Mouse (Mus musculus): ENCODE measurements around the gene Odf3l1. TPM values are rescaled to one million over a fixed set of nuclear protein-coding genes. Genes with fewer than 3 reads are reported as not detected.
"Not testable (repeated sequence)": the region's sequence is repeated elsewhere in the genome, so short reads cannot be mapped to it uniquely, and the experiment has no call there.

Odf3l1 gene
- 0.44 TPM in 1 of 2 replicates, not detected in the other for polyA plus RNA-seq (2015; fragmentation: Nextera tagmentation; extraction: Ambion mirVana)

GRCm38 (mm10) chr9:56864216-56864729 is at the start of gene Odf3l1:
Gene Odf3l1, minus strand, starts transcription at chr9:56864679.
- H3K9ac ChIP-seq: peak within 1 kb of the TSS; percentile 60
- H3K4me3 ChIP-seq: peak within 1 kb of the TSS; percentile 30
- no peak for ATAC-seq
- H3K36me3 ChIP-seq (ENCODE audit: poor library complexity, severe bottlenecking): no peaks in the 10 kb centered on the region
- H3K4me1 ChIP-seq: peaks cover 28% of the 10 kb centered on the region
- H3K27me3 ChIP-seq: peaks cover 34% of the 10 kb centered on the region
- no peaks in the 10 kb centered on the region for H3K9me3 ChIP-seq (replicated peaks)
- peak within 1 kb of the TSS; percentile 61 for H3K4me2 ChIP-seq
- H3K27ac ChIP-seq: no peak within 1 kb of the TSS
- WGBS: 19% methylated on average over 3 of the region's 3 CpGs

- ATAC-seq: no peak
- H3K9me3 ChIP-seq (replicated peaks): no peaks in the 10 kb centered on the region
- 92% methylated on average over 9 of the region's 9 CpGs for WGBS
These were observed 49.5 kb upstream of the Odf3l1 start for GRCm38 (mm10) chr9:56913991-56914390.

GRCm38 (mm10) chr9:56911017-56911416 is 46.5 kb upstream of the Odf3l1 start:
- 66% methylated on average over 1 of the region's 1 CpGs for WGBS
- Histone ChIP-seq H3K27ac (no peak overlapping the region), H3K4me2 (no peak overlapping the region), H3K27me3 (no peaks in the 10 kb centered on the region), H3K9me3 (replicated peaks) (no peaks in the 10 kb centered on the region), H3K4me1 (no peaks in the 10 kb centered on the region), H3K9ac (no peak overlapping the region), H3K36me3 (ENCODE audit: poor library complexity, severe bottlenecking) (no peaks in the 10 kb centered on the region), H3K4me3 (no peak overlapping the region)
- no peak for ATAC-seq

More at GRCm38 (mm10) chr9:56913991-56914390, 49.5 kb upstream of the Odf3l1 start:
- no peak overlapping the region for H3K9ac ChIP-seq
- peaks cover 20% of the 10 kb centered on the region for H3K36me3 ChIP-seq (ENCODE audit: poor library complexity, severe bottlenecking)
- no peaks in the 10 kb centered on the region for H3K4me1 ChIP-seq
- no peak overlapping the region for H3K4me2 ChIP-seq
- H3K27ac ChIP-seq: no peak overlapping the region
- H3K4me3 ChIP-seq: no peak overlapping the region
- no peaks in the 10 kb centered on the region for H3K27me3 ChIP-seq

- WGBS: 49% methylated on average over 4 of the region's 4 CpGs
- not testable (repeated sequence) for H3K4me1 ChIP-seq
These were observed 45.5 kb upstream of the Odf3l1 start for GRCm38 (mm10) chr9:56909991-56910390.

DNA sequence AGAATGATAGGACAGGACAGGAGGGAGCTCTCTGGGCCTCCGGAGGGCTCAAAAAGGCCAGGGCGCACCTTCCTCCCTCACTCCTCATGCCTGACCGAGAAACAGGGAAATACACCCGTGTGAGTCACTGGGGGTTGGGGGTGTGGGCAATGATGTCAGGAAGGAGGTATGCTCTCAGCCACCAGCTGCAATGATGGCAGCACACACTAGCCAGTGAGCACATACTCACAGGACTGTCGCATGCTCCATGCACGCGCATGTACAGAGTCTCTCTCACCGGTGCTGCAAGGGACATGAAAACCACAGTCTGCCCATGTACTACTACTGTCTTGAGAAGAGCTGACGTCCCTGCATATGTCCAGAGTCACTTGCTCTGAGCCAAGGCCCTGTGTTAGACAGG is 43.1 kb upstream of the Odf3l1 start:
- Histone ChIP-seq H3K4me1 (no peaks in the 10 kb centered on the region), H3K27me3 (no peaks in the 10 kb centered on the region), H3K9me3 (replicated peaks) (no peaks in the 10 kb centered on the region), H3K4me3 (no peak overlapping the region), H3K4me2 (no peak overlapping the region), H3K27ac (no peak overlapping the region), H3K9ac (no peak overlapping the region), H3K36me3 (ENCODE audit: poor library complexity, severe bottlenecking) (no peaks in the 10 kb centered on the region)
- ATAC-seq: no peak
- WGBS: 87% methylated on average over 9 of the region's 9 CpGs

More at GRCm38 (mm10) chr9:56909991-56910390, 45.5 kb upstream of the Odf3l1 start:
- not testable (repeated sequence) for H3K27me3 ChIP-seq; ATAC-seq; H3K4me3 ChIP-seq; H3K9ac ChIP-seq; H3K9me3 ChIP-seq (replicated peaks); H3K27ac ChIP-seq; H3K4me2 ChIP-seq; H3K36me3 ChIP-seq (ENCODE audit: poor library complexity, severe bottlenecking)

DNA sequence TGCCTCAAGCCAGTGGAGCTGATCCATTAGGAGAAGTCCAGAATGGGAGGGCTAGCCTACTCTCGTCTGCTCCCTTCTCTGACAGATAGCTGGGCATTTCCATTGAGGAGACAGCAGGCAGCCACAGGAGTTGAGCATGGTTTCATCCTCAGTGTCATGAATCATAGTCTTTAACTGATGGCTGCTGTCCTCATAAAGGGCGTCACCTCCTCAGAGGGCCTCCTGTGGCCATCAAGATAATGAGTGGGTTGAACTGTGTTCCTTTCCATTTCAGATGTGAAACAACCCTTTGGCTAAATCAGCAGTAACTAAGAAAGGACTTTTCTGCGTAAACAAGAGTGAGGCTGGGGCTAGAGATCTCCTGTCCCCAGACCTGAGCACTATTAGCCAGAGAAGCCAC is 39.2 kb upstream of the Odf3l1 start:
- H3K9me3 ChIP-seq (replicated peaks): no peaks in the 10 kb centered on the region
- no peak for ATAC-seq
- no peak overlapping the region for H3K4me2 ChIP-seq
- H3K4me3 ChIP-seq: no peak overlapping the region
- no peaks in the 10 kb centered on the region for H3K36me3 ChIP-seq (ENCODE audit: poor library complexity, severe bottlenecking)
- H3K27me3 ChIP-seq: no peaks in the 10 kb centered on the region
- WGBS: 85% methylated on average over 3 of the region's 3 CpGs
- no peak overlapping the region for H3K27ac ChIP-seq
- no peak overlapping the region for H3K9ac ChIP-seq
- H3K4me1 ChIP-seq: no peaks in the 10 kb centered on the region

DNA sequence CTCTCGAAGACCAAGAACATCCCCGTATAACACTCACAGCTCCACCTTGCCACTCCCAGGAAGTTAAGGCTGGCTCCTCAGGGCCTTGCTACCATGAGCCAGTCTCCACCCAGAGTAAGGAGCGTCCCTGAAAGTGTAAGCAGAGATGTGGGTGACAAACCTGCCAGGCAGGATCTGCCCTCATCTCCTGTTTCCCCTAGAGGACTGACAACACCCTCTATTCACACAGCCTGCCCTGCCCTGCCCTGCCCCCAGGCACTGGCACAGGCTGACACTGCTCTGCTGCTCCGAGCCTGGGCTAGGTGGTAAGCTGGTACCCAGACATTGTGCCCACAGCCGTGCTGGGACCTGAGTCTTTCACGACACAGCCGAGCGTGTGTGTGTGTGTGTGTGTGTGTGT is 36.7 kb upstream of the Odf3l1 start:
- Histone ChIP-seq H3K4me2 (no peak overlapping the region), H3K9ac (no peak overlapping the region), H3K36me3 (ENCODE audit: poor library complexity, severe bottlenecking) (no peaks in the 10 kb centered on the region), H3K27ac (no peak overlapping the region), H3K27me3 (no peaks in the 10 kb centered on the region), H3K4me3 (no peak overlapping the region), H3K4me1 (no peaks in the 10 kb centered on the region), H3K9me3 (replicated peaks) (no peaks in the 10 kb centered on the region)
- WGBS: 78% methylated on average over 8 of the region's 8 CpGs
- ATAC-seq: no peak

- Histone ChIP-seq H3K9ac (no peak overlapping the region), H3K4me3 (no peak overlapping the region), H3K36me3 (ENCODE audit: poor library complexity, severe bottlenecking) (no peaks in the 10 kb centered on the region), H3K4me1 (no peaks in the 10 kb centered on the region), H3K4me2 (no peak overlapping the region), H3K27ac (no peak overlapping the region), H3K9me3 (replicated peaks) (no peaks in the 10 kb centered on the region), H3K27me3 (no peaks in the 10 kb centered on the region)
- ATAC-seq: no peak
- 72% methylated on average over 9 of the region's 9 CpGs for WGBS
These were observed 36.1 kb upstream of the Odf3l1 start for GRCm38 (mm10) chr9:56900571-56900970.

- no peaks in the 10 kb centered on the region for H3K9me3 ChIP-seq (replicated peaks)
- no peaks in the 10 kb centered on the region for H3K27me3 ChIP-seq
- no peaks in the 10 kb centered on the region for H3K36me3 ChIP-seq (ENCODE audit: poor library complexity, severe bottlenecking)
- no peak overlapping the region for H3K4me3 ChIP-seq
- no peaks in the 10 kb centered on the region for H3K4me1 ChIP-seq
- no peak for ATAC-seq
- no peak overlapping the region for H3K4me2 ChIP-seq
- no peak overlapping the region for H3K27ac ChIP-seq
- no peak overlapping the region for H3K9ac ChIP-seq
These were observed 35.6 kb upstream of the Odf3l1 start for GRCm38 (mm10) chr9:56900060-56900459.

GRCm38 (mm10) chr9:56899409-56899808 is 34.9 kb upstream of the Odf3l1 start:
- H3K9me3 ChIP-seq (replicated peaks): no peaks in the 10 kb centered on the region
- H3K4me1 ChIP-seq: no peaks in the 10 kb centered on the region
- H3K36me3 ChIP-seq (ENCODE audit: poor library complexity, severe bottlenecking): no peaks in the 10 kb centered on the region
- 88% methylated on average over 11 of the region's 11 CpGs for WGBS
- no peak overlapping the region for H3K4me3 ChIP-seq
- H3K9ac ChIP-seq: no peak overlapping the region
- no peak for ATAC-seq
- no peak overlapping the region for H3K27ac ChIP-seq
- no peaks in the 10 kb centered on the region for H3K27me3 ChIP-seq
- no peak overlapping the region for H3K4me2 ChIP-seq

DNA sequence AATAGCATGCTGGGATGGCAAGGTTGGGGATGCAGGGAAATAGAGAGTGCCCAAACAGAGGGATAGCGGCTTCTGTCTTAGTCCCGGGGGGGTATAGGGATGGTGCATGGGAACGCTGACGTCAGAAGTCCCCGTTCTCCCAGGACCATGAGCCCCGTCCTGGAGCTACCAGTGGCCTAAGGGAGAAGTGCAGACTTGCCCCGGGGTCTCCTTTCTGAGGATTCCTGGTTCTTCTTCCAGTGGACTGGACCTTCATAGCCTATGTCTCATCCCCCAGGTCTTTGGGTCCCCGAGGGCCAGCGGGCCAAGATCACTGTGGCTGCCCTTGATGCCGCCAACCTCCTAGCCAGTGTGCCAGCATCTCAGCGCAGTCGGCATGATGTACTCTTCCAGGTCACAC is 32.3 kb upstream of the Odf3l1 start:
- WGBS: 93% methylated on average over 12 of the region's 12 CpGs
- Histone ChIP-seq H3K27me3 (peaks cover 3% of the 10 kb centered on the region; the same call in 1 of the 2 replicates), H3K9me3 (replicated peaks) (no peaks in the 10 kb centered on the region), H3K4me1 (peaks cover 8% of the 10 kb centered on the region; the same call in 1 of the 2 replicates), H3K27ac (no peak overlapping the region), H3K9ac (no peak overlapping the region), H3K4me2 (no peak overlapping the region), H3K4me3 (no peak overlapping the region), H3K36me3 (ENCODE audit: poor library complexity, severe bottlenecking) (no peaks in the 10 kb centered on the region)
- no peak for ATAC-seq

DNA sequence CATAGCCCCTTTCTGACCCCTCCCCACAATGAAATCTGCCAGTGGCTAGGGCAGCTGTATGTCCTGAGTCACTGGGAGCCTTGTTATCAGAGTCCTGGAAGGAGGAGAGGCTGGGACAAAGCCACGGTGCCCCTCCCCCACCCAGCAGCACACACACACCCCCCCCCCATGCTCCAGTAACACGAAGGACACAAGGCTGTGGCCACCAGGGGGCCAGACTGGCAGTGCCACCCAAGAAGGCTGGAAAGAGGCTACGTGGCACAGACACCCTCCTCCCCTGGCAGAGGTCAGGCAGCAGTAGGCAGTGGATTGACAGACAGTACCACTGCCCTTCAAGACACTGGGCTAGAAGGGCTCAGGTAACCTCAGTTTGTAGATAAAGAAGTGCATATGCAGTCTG is 29.5 kb upstream of the Odf3l1 start:
- ATAC-seq: no peak
- Histone ChIP-seq H3K27me3 (peaks cover 13% of the 10 kb centered on the region), H3K36me3 (ENCODE audit: poor library complexity, severe bottlenecking) (no peaks in the 10 kb centered on the region), H3K4me2 (no peak overlapping the region), H3K9me3 (replicated peaks) (no peaks in the 10 kb centered on the region), H3K4me1 (peaks cover 15% of the 10 kb centered on the region), H3K27ac (no peak overlapping the region), H3K4me3 (no peak overlapping the region), H3K9ac (0 out of 2 replicates have a peak overlapping the region, but pooled peaks have one; percentile 21)
- 12% methylated on average over 3 of the region's 3 CpGs for WGBS

- Histone ChIP-seq H3K4me2 (no peak overlapping the region), H3K4me3 (no peak overlapping the region), H3K27ac (no peak overlapping the region), H3K9me3 (replicated peaks) (no peaks in the 10 kb centered on the region), H3K36me3 (ENCODE audit: poor library complexity, severe bottlenecking) (no peaks in the 10 kb centered on the region), H3K27me3 (peaks cover 13% of the 10 kb centered on the region), H3K4me1 (peaks cover 15% of the 10 kb centered on the region), H3K9ac (peak overlapping the region; percentile 21; the same call in 1 of the 2 replicates)
- WGBS: 68% methylated on average over 8 of the region's 8 CpGs
- ATAC-seq: no peak
These were observed 28.8 kb upstream of the Odf3l1 start for GRCm38 (mm10) chr9:56893313-56893712.
